Mouse (Mus musculus) cerebellum, adult 11 months (tissue): ENCODE results near the gene Mapk12.
A peak's percentile ranks its signal among the peaks of the same experiment; 100 is the strongest.

ENCODE experiments used
- DNase-seq: peaks from one replicate; pipeline ENCODE4 v3.0.0; 2022

Gene Mapk12

GRCm38 (mm10) chr15:89170102-89170501, 29.6 kb upstream of the Mapk12 start:
- peak; percentile 51 for DNase-seq

GRCm38 (mm10) chr15:89169431-89169830, 28.9 kb upstream of the Mapk12 start:
- DNase-seq = peak; percentile 80

- DNase-seq = no peak
Measured at GRCm38 (mm10) chr15:89168922-89169321, 28.4 kb upstream of the Mapk12 start.

GRCm38 (mm10) chr15:89165478-89165877, 25.0 kb upstream of the Mapk12 start:
- DNase-seq = no peak

- no peak for DNase-seq
Measured at GRCm38 (mm10) chr15:89161397-89161796, 20.9 kb upstream of the Mapk12 start.

- DNase-seq = no peak
Measured at GRCm38 (mm10) chr15:89158516-89158915, 18.0 kb upstream of the Mapk12 start.

- peak; percentile 68 for DNase-seq
Measured at GRCm38 (mm10) chr15:89157954-89158353, 17.5 kb upstream of the Mapk12 start.

GRCm38 (mm10) chr15:89152312-89152711, 11.8 kb upstream of the Mapk12 start:
- no peak for DNase-seq

- DNase-seq = no peak
Measured at GRCm38 (mm10) chr15:89150041-89150390, 9.5 kb upstream of the Mapk12 start.

- no peak for DNase-seq
Measured at GRCm38 (mm10) chr15:89149271-89150040, 9.0 kb upstream of the Mapk12 start, which contains the start of gene Mapk11. Mapk11 (minus strand) TSS chr15:89149628.

- no peak for DNase-seq
Measured at GRCm38 (mm10) chr15:89148496-89149270, 8.2 kb upstream of the Mapk12 start.

GRCm38 (mm10) chr15:89147895-89148294, 7.4 kb upstream of the Mapk12 start:
- no peak for DNase-seq

- no peak for DNase-seq
Measured at GRCm38 (mm10) chr15:89147456-89147855, 7.0 kb upstream of the Mapk12 start.

GRCm38 (mm10) chr15:89147024-89147423, 6.5 kb upstream of the Mapk12 start:
- no peak for DNase-seq

GRCm38 (mm10) chr15:89146537-89146936, 6.0 kb upstream of the Mapk12 start:
- DNase-seq = peak; percentile 82

GRCm38 (mm10) chr15:89145813-89146350, 5.4 kb upstream of the Mapk12 start:
- no peak for DNase-seq

- DNase-seq = no peak
Measured at GRCm38 (mm10) chr15:89144965-89145364, 4.5 kb upstream of the Mapk12 start.

GRCm38 (mm10) chr15:89143134-89143533, 2.6 kb upstream of the Mapk12 start:
- no peak for DNase-seq

GRCm38 (mm10) chr15:89141905-89142304, 1.4 kb upstream of the Mapk12 start:
- no peak for DNase-seq

- no peak for DNase-seq
Measured at GRCm38 (mm10) chr15:89141443-89141842, 940 bp upstream of the Mapk12 start.

GRCm38 (mm10) chr15:89140048-89140658, 350 bp downstream of the Mapk12 start:
- DNase-seq = peak; percentile 75

GRCm38 (mm10) chr15:89138531-89138930, 2.0 kb downstream of the Mapk12 start:
- no peak for DNase-seq

- no peak for DNase-seq
Measured at GRCm38 (mm10) chr15:89138046-89138405, 2.5 kb downstream of the Mapk12 start.
